Mouse (Mus musculus): ENCODE data around the gene Tbxas1. TPM values are rescaled to one million over a fixed set of nuclear protein-coding genes. Genes with fewer than 3 reads are reported as not detected.

Gene Tbxas1
- total and polyA plus RNA-seq, 3 experiments, result not detected

DNA sequence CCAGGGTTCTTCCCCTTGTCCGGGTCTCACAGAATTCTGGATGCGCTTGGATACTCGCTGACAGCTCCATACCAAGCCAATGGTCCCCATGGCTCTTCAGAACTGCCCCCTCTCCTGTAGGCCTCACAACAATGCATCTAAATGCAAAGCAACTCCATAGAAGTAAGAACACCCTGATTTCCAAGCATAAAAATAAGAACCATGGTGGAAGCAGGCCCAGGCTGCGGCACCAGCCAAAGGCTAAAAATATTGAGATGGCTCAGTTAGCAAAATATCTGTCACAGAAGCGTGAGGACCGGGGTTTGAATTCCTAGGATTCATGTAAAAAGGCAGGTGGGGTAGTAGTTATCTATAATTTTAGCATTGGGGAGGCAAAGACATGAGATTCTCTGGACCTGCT lies 159.8 kb downstream of the Tbxas1 start:
- Histone ChIP-seq H3K9me3 (replicated peaks; ENCODE audit: low read length) (no peaks in the 10 kb centered on the region), H3K4me3 (replicated peaks in 1 of 3; ENCODE audit: low read depth in 2 of 3, low read length in 2 of 3, poor library complexity in 1 of 3) (no peak overlapping the region), H3K4me2 (ENCODE audit: insufficient read depth, low read depth, poor library complexity, severe bottlenecking) (no peak overlapping the region), H3K36me3 (replicated peaks in 1 of 2; ENCODE audit: control insufficient read depth in 1 of 2, insufficient read depth in 1 of 2, low read length in 1 of 2) (no peaks in the 10 kb centered on the region), H3K27ac (ENCODE audit: insufficient read depth, low read depth) (no peak overlapping the region), H3K79me2 (replicated peaks; ENCODE audit: control insufficient read depth, extremely low read depth, insufficient read depth, poor library complexity, severe bottlenecking) (no peaks in the 10 kb centered on the region), H3K4me1 (ENCODE audit: control insufficient read depth in 1 of 2, insufficient read depth in 2 of 2) (peaks cover 0 to 5% of the 10 kb centered on the region in 2 experiments; a peak in 1 of 4 replicates), H3K9ac (ENCODE audit: insufficient read depth, low read depth) (no peak overlapping the region), H3K27me3 (replicated peaks) (no peaks in the 10 kb centered on the region)
- dilution Hi-C loops (cut with MboI; ENCODE audit: extremely low pct_ligation_motif_present, extremely low pct_unique_long_range_greater_than_20kb, low sequenced_read_pairs) (no loop called here), in situ Hi-C loops (cut with MboI; ENCODE audit: low pct_ligation_motif_present, low pct_unique_long_range_greater_than_20kb, low sequenced_read_pairs) (no loop called here)
- DNase-seq (ENCODE audit: extremely low read depth), result no peak
- TF ChIP-seq RAD21 (IDR thresholded peaks at IDR 0.05; ENCODE audit: low read depth, low read length), result no peak
- TF ChIP-seq PAX5 (IDR thresholded peaks at IDR 0.05; ENCODE audit: low read length), result no peak
- TF ChIP-seq HCFC1 (IDR thresholded peaks at IDR 0.05; ENCODE audit: low read depth, low read length), result no peak
- no peak for TF ChIP-seq NELFE (IDR thresholded peaks at IDR 0.05; ENCODE audit: low read depth, low read length)
- TF ChIP-seq ETS1 (conservative IDR thresholded peaks at IDR 0.05; ENCODE audit: low read depth, low read length), result no peak
- no peak for TF ChIP-seq USF1 (IDR thresholded peaks at IDR 0.05; ENCODE audit: low read depth, low read length)
- no peak for TF ChIP-seq MAX (IDR thresholded peaks at IDR 0.05; ENCODE audit: low read length)
- no peak for TF ChIP-seq E2F4 (IDR thresholded peaks at IDR 0.05; ENCODE audit: insufficient replicate concordance, low read depth, low read length)
- no peak for TF ChIP-seq TBP (conservative IDR thresholded peaks at IDR 0.05; ENCODE audit: low read depth, low read length)
- no peak for TF ChIP-seq POLR2AphosphoS2 (IDR thresholded peaks at IDR 0.05; ENCODE audit: low read depth, low read length)
- no peak for TF ChIP-seq USF2 (conservative IDR thresholded peaks at IDR 0.05; ENCODE audit: low read depth, low read length)
- TF ChIP-seq TCF12 (IDR thresholded peaks at IDR 0.05; ENCODE audit: low read depth, low read length), result no peak
- TF ChIP-seq ZKSCAN1 (IDR thresholded peaks at IDR 0.05; ENCODE audit: borderline replicate concordance, low read depth, low read length), result no peak
- TF ChIP-seq MAZ (IDR thresholded peaks at IDR 0.05; ENCODE audit: low read depth, low read length), result no peak

GRCm38 (mm10) chr6:39036204-39036603 lies 161.0 kb downstream of the Tbxas1 start:
- Histone ChIP-seq H3K9ac (ENCODE audit: insufficient read depth, low read depth) (no peak overlapping the region), H3K27me3 (replicated peaks) (no peaks in the 10 kb centered on the region), H3K27ac (ENCODE audit: insufficient read depth, low read depth) (no peak overlapping the region), H3K4me1 (ENCODE audit: control insufficient read depth in 1 of 2, insufficient read depth in 2 of 2) (peaks cover 0 to 5% of the 10 kb centered on the region in 2 experiments; a peak in 1 of 4 replicates), H3K79me2 (replicated peaks; ENCODE audit: control insufficient read depth, extremely low read depth, insufficient read depth, poor library complexity, severe bottlenecking) (no peaks in the 10 kb centered on the region), H3K4me3 (replicated peaks in 1 of 3; ENCODE audit: low read depth in 2 of 3, low read length in 2 of 3, poor library complexity in 1 of 3) (no peak overlapping the region), H3K9me3 (replicated peaks; ENCODE audit: low read length) (no peaks in the 10 kb centered on the region), H3K36me3 (replicated peaks in 1 of 2; ENCODE audit: control insufficient read depth in 1 of 2, insufficient read depth in 1 of 2, low read length in 1 of 2) (no peaks in the 10 kb centered on the region), H3K4me2 (ENCODE audit: insufficient read depth, low read depth, poor library complexity, severe bottlenecking) (no peak overlapping the region)
- TF ChIP-seq TBP (conservative IDR thresholded peaks at IDR 0.05; ENCODE audit: low read depth, low read length) (no peak), MAX (IDR thresholded peaks at IDR 0.05; ENCODE audit: low read length) (no peak), MAFK (IDR thresholded peaks at IDR 0.05; ENCODE audit: insufficient replicate concordance, low read length) (no peak), CHD1 (IDR thresholded peaks at IDR 0.05; ENCODE audit: low read depth, low read length) (no peak), HCFC1 (IDR thresholded peaks at IDR 0.05; ENCODE audit: low read depth, low read length) (no peak), USF1 (IDR thresholded peaks at IDR 0.05; ENCODE audit: low read depth, low read length) (no peak), MEF2A (IDR thresholded peaks at IDR 0.05; ENCODE audit: borderline replicate concordance, low read depth, low read length) (no peak), NELFE (IDR thresholded peaks at IDR 0.05; ENCODE audit: low read depth, low read length) (no peak), ZC3H11A (IDR thresholded peaks at IDR 0.05; ENCODE audit: low read depth, low read length) (no peak)
- dilution Hi-C loops (cut with MboI; ENCODE audit: extremely low pct_ligation_motif_present, extremely low pct_unique_long_range_greater_than_20kb, low sequenced_read_pairs), result no loop called here
- no peak for DNase-seq (ENCODE audit: extremely low read depth)
- in situ Hi-C loops (cut with MboI; ENCODE audit: low pct_ligation_motif_present, low pct_unique_long_range_greater_than_20kb, low sequenced_read_pairs), result no loop called here

Data from CH12.LX (cell line).